Mouse (Mus musculus) hindlimb bud, embryonic 11.5 days (tissue): ENCODE measurements around the gene Ash1l.
"Not testable (repeated sequence)": the region's sequence is repeated elsewhere in the genome, so short reads cannot be mapped to it uniquely, and the experiment has no call there.

Source experiments
- DNase-seq: peaks from one replicate; pipeline ENCODE4 v3.0.0-alpha.2; 2012; ENCODE audit warnings: low read depth, low spot score; ENCODE audit errors: extremely low spot score

The Ash1l gene

GRCm38 (mm10) chr3:88953736-88954135, 3.3 kb downstream of the Ash1l start:
- DNase-seq = no peak

GRCm38 (mm10) chr3:88963211-88963610, 12.8 kb downstream of the Ash1l start:
- DNase-seq = not testable (repeated sequence)

GRCm38 (mm10) chr3:88975012-88975411, 24.6 kb downstream of the Ash1l start:
- DNase-seq = no peak

- no peak for DNase-seq
Measured at GRCm38 (mm10) chr3:88981206-88982010, 31.0 kb downstream of the Ash1l start.

- no peak for DNase-seq
Measured at GRCm38 (mm10) chr3:88983921-88984381, 33.5 kb downstream of the Ash1l start.

- no peak for DNase-seq
Measured at GRCm38 (mm10) chr3:88992793-88993192, 42.4 kb downstream of the Ash1l start.

- no peak for DNase-seq
Measured at GRCm38 (mm10) chr3:89001536-89001935, 51.1 kb downstream of the Ash1l start.

GRCm38 (mm10) chr3:89030896-89031295, 80.5 kb downstream of the Ash1l start:
- DNase-seq = not testable (repeated sequence)

- no peak for DNase-seq
Measured at GRCm38 (mm10) chr3:89043359-89043758, 92.9 kb downstream of the Ash1l start.

GRCm38 (mm10) chr3:89058361-89058760, 107.9 kb downstream of the Ash1l start:
- DNase-seq = no peak

GRCm38 (mm10) chr3:89058783-89059182, 108.4 kb downstream of the Ash1l start:
- no peak for DNase-seq

GRCm38 (mm10) chr3:89061696-89062095, 111.3 kb downstream of the Ash1l start:
- DNase-seq = no peak

- DNase-seq = no peak
Measured at GRCm38 (mm10) chr3:89067265-89067664, 116.8 kb downstream of the Ash1l start.

GRCm38 (mm10) chr3:89077383-89077782, 127.0 kb downstream of the Ash1l start:
- no peak for DNase-seq

GRCm38 (mm10) chr3:89082287-89082686, 131.9 kb downstream of the Ash1l start:
- not testable (repeated sequence) for DNase-seq

- no peak for DNase-seq
Measured at GRCm38 (mm10) chr3:89084133-89084532, 133.7 kb downstream of the Ash1l start.

GRCm38 (mm10) chr3:89084654-89085190, 134.3 kb downstream of the Ash1l start:
- DNase-seq = no peak

- DNase-seq = no peak
Measured at GRCm38 (mm10) chr3:89087338-89088110, 137.1 kb downstream of the Ash1l start.

GRCm38 (mm10) chr3:89088974-89089373, 138.6 kb downstream of the Ash1l start:
- no peak for DNase-seq

GRCm38 (mm10) chr3:89089882-89090591, 139.6 kb downstream of the Ash1l start:
- no peak for DNase-seq
